Mouse (Mus musculus) megakaryocyte, embryonic 14.5 days (primary cell): Measurements from ENCODE around the gene Aff2.

Source experiments
- FLI1 ChIP-seq: IDR thresholded peaks from 2 replicates; pipeline ENCODE4 v1.6.1; 2012; ENCODE audit warnings: low read length, inconsistent platforms, mixed read lengths
- GATA1 ChIP-seq: IDR thresholded peaks from 3 replicates; pipeline ENCODE4 v1.6.1; 2012; ENCODE audit warnings: mixed read lengths, low read length, inconsistent platforms, borderline replicate concordance

DNA sequence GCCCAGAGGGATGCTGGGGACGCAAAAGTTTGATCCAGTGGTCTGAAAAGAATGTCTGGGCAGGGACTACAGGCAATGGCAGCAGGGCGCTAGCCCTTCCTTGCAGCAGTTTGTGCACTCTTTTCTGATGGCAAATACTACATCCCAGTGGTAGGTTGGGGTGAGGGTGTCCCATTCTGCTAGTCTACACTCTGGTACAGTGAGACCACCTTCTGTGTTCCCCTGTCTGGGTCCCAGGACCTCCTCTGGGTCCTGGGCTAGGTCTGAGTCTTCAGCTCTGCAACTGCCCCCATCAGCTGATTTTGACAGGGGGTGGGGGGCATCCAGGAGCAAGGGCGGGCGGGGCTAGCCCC lies 233 bp upstream of the Aff2 start:
- TF ChIP-seq GATA1: no peak
- no peak for TF ChIP-seq FLI1
